Mouse (Mus musculus): ENCODE data around the gene Zrsr1.

DNA sequence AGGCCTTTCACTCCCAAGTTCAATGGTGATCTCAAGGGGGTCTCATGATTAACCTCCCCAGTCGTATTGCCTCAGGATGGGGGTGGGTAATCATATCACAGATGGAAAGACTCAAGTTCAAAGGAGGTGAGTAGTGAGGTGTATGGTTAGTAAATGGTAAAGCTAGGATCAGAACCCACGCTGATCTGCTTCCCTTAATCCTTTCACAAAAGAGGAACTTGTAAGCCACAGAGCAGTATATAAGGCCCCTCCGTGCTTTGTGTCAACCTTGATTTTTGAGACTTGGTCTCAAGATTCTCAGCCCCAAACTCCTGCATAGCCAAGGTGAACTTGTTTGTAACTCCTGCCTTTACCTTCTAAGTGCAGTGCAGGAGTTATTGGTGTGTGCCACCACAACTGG, 52.4 kb downstream of the Zrsr1 start:
- no peak for TF ChIP-seq CTCF (IDR thresholded peaks at IDR 0.05)
- TF ChIP-seq EP300 (IDR thresholded peaks at IDR 0.05; ENCODE audit: insufficient read depth, low read depth, low read length) = no peak
